Mouse (Mus musculus): ENCODE measurements around the gene Stx8. TPM values are rescaled to one million over a fixed set of nuclear protein-coding genes. Genes with fewer than 3 reads are reported as not detected.

The Stx8 gene
- total and polyA plus RNA-seq, 3 experiments = 29.5 to 152 (median 30.9) TPM

DNA sequence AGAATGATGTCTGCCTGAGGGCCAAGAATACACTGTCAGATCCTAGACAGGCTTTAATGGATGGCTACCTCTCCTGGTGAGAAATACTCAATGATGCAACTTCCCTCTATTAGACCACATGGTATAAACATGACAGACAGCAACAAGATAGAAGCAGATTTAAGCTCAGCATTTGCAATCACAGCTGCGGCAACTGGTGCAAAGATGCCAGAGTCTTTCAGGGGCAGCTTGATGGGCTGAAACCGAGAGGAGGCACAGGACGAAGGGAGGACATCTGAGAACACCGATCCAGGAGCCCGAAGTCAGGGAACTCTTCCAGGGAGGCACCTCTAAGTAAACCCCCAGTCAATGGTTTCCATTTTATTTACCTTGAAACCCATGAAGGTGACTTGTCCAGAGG lies 12.4 kb upstream of the Stx8 start:
- Histone ChIP-seq H3K27me3 (ENCODE audit: control insufficient read depth in 1 of 2, insufficient read depth in 2 of 2, low read length in 2 of 2) (no peaks in the 10 kb centered on the region), H3K79me2 (ENCODE audit: control insufficient read depth, insufficient read depth, low read length, poor library complexity) (no peaks in the 10 kb centered on the region), H3K36me3 (ENCODE audit: control insufficient read depth in 1 of 2, insufficient read depth in 2 of 2, low read length in 2 of 2) (no peaks in the 10 kb centered on the region), H3K4me1 (ENCODE audit: control insufficient read depth in 1 of 2, insufficient read depth in 2 of 2, low read length in 2 of 2) (no peaks in the 10 kb centered on the region), H3K9me3 (replicated peaks; ENCODE audit: insufficient read depth, low read length) (no peaks in the 10 kb centered on the region), H3K9ac (ENCODE audit: control insufficient read depth, low read depth, low read length, poor library complexity, severe bottlenecking) (no peak overlapping the region), H3K4me3 (ENCODE audit: control insufficient read depth in 1 of 2, insufficient read depth in 1 of 2, low read depth in 2 of 2, low read length in 2 of 2) (no peak overlapping the region), H3K27ac (ENCODE audit: control insufficient read depth, low read depth, low read length) (no peak overlapping the region)
- DNase-seq (ENCODE audit: low read depth, low spot score) = no peak
- no peak for TF ChIP-seq ZNF384 (IDR thresholded peaks at IDR 0.05; ENCODE audit: low read depth, low read length)
- TF ChIP-seq MYC (IDR thresholded peaks at IDR 0.05; ENCODE audit: low read depth, low read length) = no peak
- TF ChIP-seq MEF2A (IDR thresholded peaks at IDR 0.05; ENCODE audit: extremely low read depth, insufficient replicate concordance, low read depth, low read length, poor library complexity, severe bottlenecking) = no peak
- no peak for TF ChIP-seq KAT2A (conservative IDR thresholded peaks at IDR 0.05; ENCODE audit: low read depth, low read length)
- no peak for TF ChIP-seq NELFE (IDR thresholded peaks at IDR 0.05; ENCODE audit: low read depth, low read length)
- no peak for TF ChIP-seq MAFK (IDR thresholded peaks at IDR 0.05; ENCODE audit: borderline replicate concordance, low read depth, low read length)
- TF ChIP-seq MAZ (IDR thresholded peaks at IDR 0.05; ENCODE audit: low read depth, low read length) = no peak
- TF ChIP-seq TAL1 (IDR thresholded peaks at IDR 0.05; ENCODE audit: low read length) = no peak
- TF ChIP-seq HCFC1 (IDR thresholded peaks at IDR 0.05; ENCODE audit: low read depth, low read length) = no peak
- TF ChIP-seq ZMIZ1 (IDR thresholded peaks at IDR 0.05; ENCODE audit: low read depth, low read length) = no peak

DNA sequence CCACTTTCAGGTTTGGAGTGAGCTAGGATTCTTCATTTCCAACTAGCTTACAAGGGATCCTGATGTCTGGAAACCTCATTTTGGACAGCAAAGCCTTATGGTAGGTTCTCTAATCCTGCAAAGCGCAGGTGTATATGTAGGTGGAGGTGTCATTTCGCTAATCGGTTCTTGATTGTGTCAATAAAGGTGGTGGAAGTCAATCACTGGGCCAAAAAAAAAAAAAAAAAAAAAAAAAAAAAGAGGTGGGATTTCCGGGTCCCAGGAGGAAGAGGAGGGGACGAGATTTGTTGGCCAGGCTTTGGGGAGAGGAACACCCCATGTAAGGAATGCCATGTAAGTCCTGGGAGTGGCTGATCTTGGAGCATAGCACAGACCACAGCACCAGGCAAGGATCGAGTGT lies 11.6 kb upstream of the Stx8 start:
- no peaks in the 10 kb centered on the region for H3K79me2 ChIP-seq (ENCODE audit: control insufficient read depth, insufficient read depth, low read length, poor library complexity)
- H3K4me1 ChIP-seq (ENCODE audit: control insufficient read depth in 1 of 2, insufficient read depth in 2 of 2, low read length in 2 of 2) = no peaks in the 10 kb centered on the region
- no peaks in the 10 kb centered on the region for H3K36me3 ChIP-seq (ENCODE audit: control insufficient read depth in 1 of 2, insufficient read depth in 2 of 2, low read length in 2 of 2)

DNA sequence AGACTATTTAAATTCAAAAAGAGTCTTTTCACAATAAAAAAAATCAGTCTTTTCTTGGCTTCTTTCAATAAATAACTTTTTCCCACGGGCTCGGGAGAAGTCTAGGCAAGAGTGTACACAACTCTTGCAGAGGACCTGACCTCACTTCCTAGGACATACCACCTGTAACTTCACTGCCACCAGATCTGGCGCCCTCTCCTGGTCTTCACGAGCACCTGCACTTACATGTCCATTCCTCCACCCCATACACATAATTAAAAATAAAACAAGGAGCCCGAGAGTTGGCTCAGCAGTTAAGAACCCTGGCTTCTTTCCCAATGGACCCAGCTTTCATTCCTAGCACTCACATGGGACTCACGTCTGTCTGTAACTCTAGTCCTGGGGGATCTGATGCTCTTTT lies 1.9 kb upstream of the Stx8 start:
- Histone ChIP-seq H3K9me3 (replicated peaks; ENCODE audit: insufficient read depth, low read length) (no peaks in the 10 kb centered on the region), H3K79me2 (ENCODE audit: control insufficient read depth, insufficient read depth, low read length, poor library complexity) (peaks cover 6% of the 10 kb centered on the region), H3K27me3 (ENCODE audit: control insufficient read depth in 1 of 2, insufficient read depth in 2 of 2, low read length in 2 of 2) (no peaks in the 10 kb centered on the region), H3K4me1 (ENCODE audit: control insufficient read depth in 1 of 2, insufficient read depth in 2 of 2, low read length in 2 of 2) (peaks cover 3 to 5% of the 10 kb centered on the region in 2 experiments; a peak in 2 of 4 replicates), H3K4me3 (ENCODE audit: control insufficient read depth in 1 of 2, insufficient read depth in 1 of 2, low read depth in 2 of 2, low read length in 2 of 2) (no peak overlapping the region), H3K36me3 (ENCODE audit: control insufficient read depth in 1 of 2, insufficient read depth in 2 of 2, low read length in 2 of 2) (peaks cover 0 to 4% of the 10 kb centered on the region in 2 experiments; a peak in 1 of 4 replicates), H3K27ac (ENCODE audit: control insufficient read depth, low read depth, low read length) (no peak overlapping the region), H3K9ac (ENCODE audit: control insufficient read depth, low read depth, low read length, poor library complexity, severe bottlenecking) (no peak overlapping the region)
- DNase-seq (ENCODE audit: low read depth, low spot score) = peak; percentile 32
- TF ChIP-seq USF2 (IDR thresholded peaks at IDR 0.05; ENCODE audit: borderline replicate concordance in 1 of 2, insufficient read depth in 1 of 2, low read depth in 1 of 2, low read length in 2 of 2) (no peak), CTCF (IDR thresholded peaks at IDR 0.05 in 2 of 3, conservative IDR thresholded peaks at IDR 0.05 in 1 of 3; ENCODE audit: control insufficient read depth in 1 of 3, insufficient read depth in 1 of 3, low read depth in 2 of 3, low read length in 3 of 3, poor library complexity in 1 of 3, severe bottlenecking in 1 of 3) (peak; percentile 34 to 40 (median 37); a peak in 5 of 6 replicates)

More for the DNA sequence above, 11.6 kb upstream of the Stx8 start:
- Histone ChIP-seq H3K9me3 (replicated peaks; ENCODE audit: insufficient read depth, low read length) (no peaks in the 10 kb centered on the region), H3K9ac (ENCODE audit: control insufficient read depth, low read depth, low read length, poor library complexity, severe bottlenecking) (no peak overlapping the region), H3K27ac (ENCODE audit: control insufficient read depth, low read depth, low read length) (no peak overlapping the region), H3K4me3 (ENCODE audit: control insufficient read depth in 1 of 2, insufficient read depth in 1 of 2, low read depth in 2 of 2, low read length in 2 of 2) (no peak overlapping the region), H3K27me3 (ENCODE audit: control insufficient read depth in 1 of 2, insufficient read depth in 2 of 2, low read length in 2 of 2) (no peaks in the 10 kb centered on the region)
- TF ChIP-seq TCF12 (IDR thresholded peaks at IDR 0.05; ENCODE audit: low read depth, low read length) (no peak), GABPA (IDR thresholded peaks at IDR 0.05; ENCODE audit: low read depth, low read length) (no peak), RCOR1 (IDR thresholded peaks at IDR 0.05; ENCODE audit: low read depth, low read length) (no peak), SIN3A (IDR thresholded peaks at IDR 0.05; ENCODE audit: low read length) (no peak), NELFE (IDR thresholded peaks at IDR 0.05; ENCODE audit: low read depth, low read length) (no peak), MAX (IDR thresholded peaks at IDR 0.05; ENCODE audit: low read length) (no peak), TAL1 (IDR thresholded peaks at IDR 0.05; ENCODE audit: low read length) (no peak), CHD2 (IDR thresholded peaks at IDR 0.05; ENCODE audit: low read length) (no peak), SMC3 (IDR thresholded peaks at IDR 0.05; ENCODE audit: low read depth, low read length) (no peak)
- no peak for DNase-seq (ENCODE audit: low read depth, low spot score)
